Mouse (Mus musculus) 3T3-L1 (cell line): ENCODE measurements around the gene Klk8.

ENCODE experiments used
- DNase-seq: peaks from one replicate; pipeline ENCODE4 v3.0.0-alpha.2; 2015; ENCODE audit warnings: low read depth, low spot score

Gene Klk8

DNA sequence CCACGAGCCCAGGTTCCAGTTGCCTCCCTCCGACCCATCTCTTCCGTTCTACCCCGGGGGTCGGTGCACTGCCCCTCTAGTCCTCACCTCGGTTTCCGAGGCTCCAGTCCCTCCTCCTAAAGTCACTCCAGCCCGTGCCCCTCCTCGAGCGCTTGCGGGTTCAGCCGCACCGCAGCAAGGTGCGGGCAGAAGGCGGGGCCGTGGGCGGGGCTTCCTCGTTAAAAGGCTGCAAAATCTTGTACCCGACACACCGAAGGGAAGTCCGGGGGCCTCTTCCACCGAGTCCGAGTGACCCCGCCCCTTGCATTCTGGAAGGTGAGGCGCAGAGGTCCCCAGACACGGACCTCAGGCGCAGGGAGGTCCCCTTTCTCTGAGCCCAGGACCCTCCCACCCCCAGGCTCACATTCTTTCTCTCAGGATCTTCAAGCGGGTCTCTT lies at the start of gene Klk8:
Gene Klk8 (plus strand): TSS at position 245 of the 437 bp plus-strand sequence.
- no peak for DNase-seq

DNA sequence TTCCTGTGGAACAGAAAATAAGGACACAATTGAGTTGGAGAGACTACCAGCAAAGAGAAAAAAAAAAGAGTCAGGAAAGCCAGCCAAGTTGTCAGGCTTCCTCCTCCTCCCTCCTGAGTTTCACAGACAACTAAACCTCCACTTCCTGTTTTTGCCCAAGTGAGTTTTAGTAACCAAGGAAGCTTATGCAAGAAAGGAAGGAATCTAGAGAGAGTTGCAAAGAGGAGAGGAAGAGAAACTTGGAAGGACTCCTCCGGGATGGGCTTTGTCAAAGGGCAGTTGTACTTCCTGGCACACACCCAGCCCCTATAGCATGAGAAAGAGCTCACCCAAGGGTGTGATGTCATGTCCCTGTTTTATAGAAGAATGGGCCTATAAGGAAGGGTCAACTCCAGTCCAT lies 49.6 kb upstream of the Klk8 start:
- DNase-seq, result peak; percentile 16

DNA sequence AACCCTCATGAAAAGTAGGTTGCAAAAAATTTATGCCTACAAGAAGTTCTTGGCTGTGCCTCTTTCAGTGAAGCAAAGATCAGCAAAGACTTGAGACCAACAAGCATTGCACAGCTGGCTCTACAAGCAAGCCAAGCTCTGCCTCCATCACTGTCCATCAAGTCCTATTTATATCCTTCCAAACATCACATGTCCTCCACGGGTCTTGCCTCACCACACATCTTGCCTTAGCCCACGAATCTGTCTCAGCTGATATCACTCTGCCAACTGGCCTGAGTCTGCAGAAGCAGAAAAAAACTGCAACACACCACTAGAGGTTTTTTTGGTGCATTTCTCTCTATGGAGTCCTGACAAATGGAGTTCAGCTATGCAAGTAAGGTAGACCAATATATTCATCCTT lies 44.6 kb upstream of the Klk8 start:
- peak; percentile 17 for DNase-seq

DNA sequence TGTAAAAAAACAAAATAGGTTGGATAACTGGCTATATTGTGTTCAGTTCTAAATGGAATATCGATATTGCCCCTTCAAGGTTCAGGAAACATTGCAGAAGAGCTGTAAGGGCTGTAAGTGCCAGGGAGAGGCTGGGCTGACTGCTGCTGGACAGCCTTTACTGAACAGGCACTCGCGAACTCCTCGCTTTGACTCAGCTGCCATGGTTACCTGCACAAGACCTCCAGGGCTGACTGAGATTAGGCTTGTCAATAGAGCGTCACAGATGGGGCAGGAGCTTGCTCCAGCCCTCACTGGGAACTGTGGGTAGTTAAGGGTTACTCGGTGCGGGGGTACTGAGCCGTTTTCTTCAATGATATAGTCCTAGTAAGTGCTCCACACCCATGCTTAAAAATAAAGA lies 30.9 kb upstream of the Klk8 start:
- no peak for DNase-seq

DNA sequence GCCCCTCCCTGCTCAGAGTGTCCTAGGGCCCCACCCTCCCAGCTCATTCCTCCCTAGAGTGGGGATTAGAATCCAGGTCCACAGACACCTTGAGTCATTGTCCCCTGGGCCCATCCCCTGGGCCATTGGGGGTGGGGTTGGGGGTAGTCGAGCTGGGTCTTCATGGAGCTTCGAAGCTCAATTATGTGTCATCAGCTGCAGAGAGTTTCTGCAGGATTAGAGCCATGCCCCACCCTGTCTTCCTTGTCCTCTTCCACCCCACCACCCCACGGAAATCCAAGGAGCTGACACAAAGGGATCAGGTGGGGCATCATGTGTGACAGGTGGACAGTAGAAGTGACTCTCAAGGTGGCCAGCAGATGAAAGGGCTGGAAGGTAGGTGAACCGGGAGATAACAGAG lies 28.8 kb upstream of the Klk8 start, which contains the start of gene Klk12:
Gene Klk12 (plus strand): TSS at position 301 of the 400 bp plus-strand sequence.
- DNase-seq, result no peak

DNA sequence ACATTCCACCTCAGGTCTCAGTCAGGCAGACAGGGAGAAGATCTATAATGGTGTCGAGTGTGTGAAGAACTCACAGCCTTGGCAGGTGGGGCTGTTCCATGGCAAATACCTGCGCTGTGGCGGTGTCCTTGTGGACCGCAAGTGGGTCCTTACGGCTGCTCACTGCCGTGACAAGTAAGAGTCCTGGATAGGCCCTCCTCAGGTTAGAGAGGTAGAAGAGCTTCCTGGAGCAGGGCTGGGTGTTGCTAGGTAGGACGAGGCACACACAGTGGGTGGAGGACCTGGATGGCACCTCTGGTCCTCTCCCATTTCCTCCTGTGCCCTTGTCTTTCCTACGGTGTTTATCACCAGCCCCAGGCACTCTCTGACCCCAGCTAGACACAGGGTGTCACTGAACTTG lies 27.7 kb upstream of the Klk8 start:
- DNase-seq, result no peak

DNA sequence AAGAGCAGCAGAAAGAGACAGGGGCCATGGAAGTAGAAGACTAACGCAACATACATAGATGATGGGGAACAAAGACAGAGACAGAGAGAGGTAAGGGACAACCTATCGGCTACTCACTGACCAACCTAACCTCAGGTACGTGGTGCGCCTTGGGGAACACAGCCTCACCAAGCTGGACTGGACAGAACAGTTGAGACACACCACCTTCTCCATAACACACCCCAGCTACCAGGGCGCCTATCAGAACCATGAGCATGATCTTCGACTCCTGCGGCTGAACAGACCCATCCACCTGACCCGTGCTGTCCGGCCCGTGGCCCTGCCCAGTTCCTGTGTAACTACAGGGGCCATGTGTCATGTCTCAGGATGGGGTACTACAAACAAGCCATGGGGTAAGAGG lies 26.7 kb upstream of the Klk8 start:
- DNase-seq, result no peak

DNA sequence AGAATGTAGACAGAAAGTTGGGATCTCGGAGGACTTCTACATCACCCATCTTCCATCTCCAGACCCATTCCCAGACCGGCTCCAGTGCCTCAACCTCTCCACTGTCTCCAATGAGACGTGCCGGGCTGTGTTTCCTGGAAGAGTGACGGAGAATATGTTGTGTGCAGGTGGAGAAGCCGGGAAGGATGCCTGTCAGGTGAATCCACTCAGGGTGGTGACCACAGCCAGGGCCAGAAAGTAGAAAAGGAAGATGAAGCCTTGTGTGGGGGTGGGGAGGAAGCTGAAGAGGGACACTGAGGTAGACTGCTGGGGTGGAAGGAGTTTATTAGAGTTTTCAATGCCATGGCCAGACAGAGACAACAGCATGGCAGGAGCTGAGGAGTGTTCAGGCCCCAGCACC lies 25.5 kb upstream of the Klk8 start:
- DNase-seq, result no peak

DNA sequence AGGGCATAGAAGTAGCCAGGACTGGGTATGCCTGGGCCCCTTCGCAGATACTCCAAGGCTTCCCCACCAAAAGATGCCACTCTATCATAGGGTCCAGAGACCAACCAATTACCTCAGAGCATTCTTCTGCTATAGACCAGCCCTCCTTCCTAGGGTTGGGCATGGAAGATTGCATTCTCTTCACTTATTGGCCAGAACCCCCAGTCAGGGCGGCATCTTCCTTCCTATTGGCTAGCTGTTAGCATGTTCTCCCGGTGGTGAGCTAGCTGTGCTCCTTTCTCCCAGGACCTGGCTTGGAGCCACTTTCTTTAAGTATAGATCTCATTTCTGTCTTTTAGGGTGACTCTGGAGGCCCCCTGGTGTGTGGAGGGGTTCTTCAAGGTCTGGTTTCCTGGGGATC lies 24.5 kb upstream of the Klk8 start:
- no peak for DNase-seq

DNA sequence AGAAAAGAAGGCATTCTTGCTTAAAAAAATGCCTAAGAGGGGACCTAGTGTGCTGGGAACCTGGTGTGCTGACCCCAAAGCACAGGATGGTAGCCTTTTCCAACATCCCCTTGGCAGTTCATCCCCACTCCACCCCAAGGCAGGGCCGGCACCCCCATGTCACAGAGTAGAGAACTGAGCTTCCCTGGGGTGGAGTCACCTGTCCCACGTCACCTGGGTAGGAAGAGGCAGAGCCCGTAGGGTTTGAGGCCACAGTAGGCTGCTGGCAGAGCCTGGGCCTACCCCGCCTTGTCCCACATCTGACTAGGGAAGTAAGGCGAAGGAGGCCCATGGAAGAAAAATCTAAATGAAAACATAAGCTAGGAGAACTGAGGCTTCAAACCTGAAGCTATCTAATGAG lies 23.0 kb upstream of the Klk8 start, which contains the start of gene Klk11:
Gene Klk11 (plus strand): TSS at position 241 of the 400 bp plus-strand sequence.
- no peak for DNase-seq

DNA sequence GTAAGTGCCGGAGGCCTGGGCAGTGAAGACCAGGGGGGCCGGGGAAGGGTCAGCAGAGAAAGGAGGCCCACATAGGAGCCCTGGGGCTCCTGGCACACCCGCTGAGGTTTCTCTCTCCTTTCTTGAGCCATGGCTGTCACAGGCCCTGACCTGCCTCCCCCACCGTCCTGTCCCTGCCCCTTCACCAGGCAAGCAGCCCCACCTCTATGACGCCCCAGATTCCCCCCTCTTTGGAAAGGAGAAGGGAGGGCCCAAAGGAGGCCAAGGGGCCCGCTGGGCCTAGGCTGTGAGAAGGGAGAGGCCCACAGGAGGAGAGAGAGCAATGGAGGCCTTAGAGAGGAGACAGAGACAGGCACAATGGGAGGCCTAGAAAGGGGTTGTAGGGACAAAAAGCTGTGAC lies 22.6 kb upstream of the Klk8 start:
- DNase-seq, result no peak

DNA sequence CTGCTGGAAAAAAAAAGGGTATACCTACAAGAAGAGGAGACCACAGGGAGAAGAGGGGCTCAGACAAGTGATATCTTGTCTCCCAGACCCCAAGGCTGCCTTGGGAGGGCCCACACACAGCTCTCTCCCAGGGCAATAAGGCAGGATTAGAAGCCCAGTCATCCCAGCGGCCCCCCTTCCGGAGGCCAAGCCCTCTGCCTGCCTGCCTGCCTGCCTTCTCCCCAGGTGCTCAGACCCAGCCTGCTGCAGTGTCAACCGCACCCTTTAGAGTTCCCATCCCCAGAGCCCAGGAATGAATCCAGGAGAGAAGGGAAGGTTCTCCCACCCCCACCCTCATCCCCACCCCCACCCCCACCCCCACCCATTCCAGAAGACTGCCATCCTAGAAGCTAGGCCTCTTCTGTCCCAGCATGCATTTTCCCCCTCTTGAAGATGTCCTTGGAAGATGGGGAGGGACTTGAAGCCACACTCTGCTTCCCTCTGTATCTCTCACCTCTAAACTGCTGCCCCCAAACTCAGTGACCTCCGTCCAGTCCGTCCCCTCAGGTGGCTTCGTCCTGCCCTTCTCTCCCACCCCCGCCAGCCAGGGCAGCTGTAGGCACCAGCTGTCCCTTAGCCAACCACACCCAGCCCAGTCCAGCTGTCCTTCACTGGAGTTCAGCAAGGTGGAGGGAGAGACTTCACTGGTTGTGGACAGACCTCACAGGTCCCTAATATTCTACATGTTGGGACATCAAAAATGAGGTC lies 21.9 kb upstream of the Klk8 start:
- no peak for DNase-seq

DNA sequence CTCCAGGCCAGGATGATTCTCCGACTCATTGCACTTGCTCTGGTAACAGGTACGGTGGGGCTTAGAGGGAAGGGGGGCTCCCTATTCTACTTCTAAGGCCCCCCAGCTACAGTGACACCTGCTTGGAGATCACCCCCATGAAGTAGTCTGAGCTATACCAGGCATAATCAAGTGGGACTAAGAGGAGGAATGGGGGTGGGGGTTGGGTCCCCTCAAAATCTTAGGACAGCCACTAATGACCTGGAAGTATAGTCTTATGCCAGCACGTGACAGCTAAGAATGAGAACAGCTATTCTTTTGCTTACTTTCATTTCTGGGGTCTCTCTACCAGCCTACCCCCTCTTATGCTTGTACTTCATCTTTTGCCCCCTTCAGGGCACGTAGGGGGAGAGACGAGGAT lies 20.9 kb upstream of the Klk8 start:
- no peak for DNase-seq

DNA sequence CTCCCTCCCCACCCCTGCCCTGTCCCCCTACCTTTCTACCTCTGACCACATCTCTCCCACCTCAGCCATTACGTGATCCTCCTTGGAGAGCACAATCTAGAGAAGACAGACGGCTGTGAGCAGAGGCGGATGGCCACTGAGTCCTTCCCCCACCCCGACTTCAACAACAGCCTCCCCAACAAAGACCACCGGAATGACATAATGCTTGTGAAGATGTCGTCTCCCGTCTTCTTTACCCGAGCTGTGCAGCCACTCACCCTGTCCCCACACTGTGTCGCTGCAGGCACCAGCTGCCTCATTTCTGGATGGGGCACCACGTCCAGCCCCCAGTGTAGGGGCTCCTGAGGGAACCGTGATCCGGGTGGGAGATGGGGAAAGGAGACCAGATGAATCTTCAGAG lies 20.0 kb upstream of the Klk8 start:
- DNase-seq, result no peak

DNA sequence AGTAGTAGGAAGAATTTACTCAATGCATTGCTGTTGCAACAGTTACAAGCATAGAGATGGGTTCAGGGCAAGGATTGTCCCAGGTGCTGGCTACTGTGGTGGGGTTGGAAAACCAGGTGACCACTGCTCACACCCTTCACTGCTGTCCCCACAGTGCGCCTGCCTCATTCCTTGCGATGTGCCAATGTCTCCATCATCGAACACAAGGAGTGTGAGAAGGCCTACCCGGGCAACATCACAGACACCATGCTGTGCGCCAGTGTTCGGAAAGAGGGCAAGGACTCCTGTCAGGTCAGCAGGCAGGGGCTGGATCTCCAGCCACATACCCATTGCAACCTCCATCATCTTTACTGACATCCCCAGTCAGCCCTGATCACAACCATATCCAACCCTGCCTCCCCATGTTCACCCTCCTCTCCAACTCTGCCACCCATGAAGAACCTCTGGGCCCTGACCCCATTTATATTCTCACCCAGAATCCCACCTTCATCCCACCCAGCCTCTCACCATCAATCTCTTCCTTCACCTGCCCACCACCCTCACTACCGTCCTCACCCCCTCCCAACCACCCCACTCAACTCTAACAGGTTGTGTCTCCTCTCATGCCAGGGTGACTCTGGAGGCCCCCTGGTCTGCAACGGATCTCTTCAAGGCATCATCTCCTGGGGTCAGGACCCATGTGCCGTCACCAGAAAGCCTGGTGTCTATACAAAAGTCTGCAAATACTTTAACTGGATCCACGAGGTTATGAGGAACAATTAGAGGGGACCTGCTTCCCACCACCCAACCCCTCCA lies 19.0 kb upstream of the Klk8 start:
- DNase-seq, result no peak

DNA sequence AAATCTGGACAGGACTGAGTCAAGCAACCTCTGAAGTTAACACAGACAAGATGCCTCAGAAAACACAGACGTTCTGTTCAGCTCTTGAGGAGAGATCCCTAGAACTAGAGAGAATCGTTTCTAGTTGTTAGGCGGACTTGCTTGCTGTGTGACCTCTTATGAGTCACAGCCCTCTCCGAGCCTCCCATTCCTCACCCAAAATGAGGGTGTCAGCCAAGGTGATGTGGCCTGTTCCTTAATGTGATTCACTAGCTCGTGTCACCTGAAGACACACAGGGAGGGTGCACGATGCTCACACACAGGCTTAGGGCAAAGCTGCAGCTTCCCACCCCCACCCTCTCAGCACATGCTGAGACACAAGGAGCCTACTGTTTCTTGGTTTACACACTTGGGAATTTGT lies 17.1 kb upstream of the Klk8 start:
- DNase-seq, result peak; percentile 45

DNA sequence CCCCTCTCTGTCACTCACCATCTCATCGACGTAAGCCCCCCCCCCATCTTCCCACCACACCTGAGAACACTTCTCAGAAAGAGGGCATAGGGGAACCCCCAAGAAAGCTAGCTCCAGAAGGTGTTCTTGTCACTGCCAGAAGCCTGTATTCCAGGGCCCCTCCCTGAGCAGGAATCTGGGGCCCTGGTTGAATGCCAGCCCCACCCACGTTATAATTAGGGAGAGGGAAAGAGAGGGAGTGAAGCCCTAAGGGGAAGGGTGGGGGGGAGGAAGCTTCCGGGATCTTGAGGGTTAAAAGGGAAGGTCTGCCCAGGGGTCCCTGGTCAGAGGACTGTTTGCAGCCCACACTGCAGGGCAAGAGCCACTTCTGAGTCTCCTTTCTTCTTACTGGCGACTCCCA lies 16.6 kb upstream of the Klk8 start, which contains the start of gene Klk10:
Gene Klk10 (plus strand): TSS at position 290 of the 400 bp plus-strand sequence.
- peak; percentile 49 for DNase-seq

DNA sequence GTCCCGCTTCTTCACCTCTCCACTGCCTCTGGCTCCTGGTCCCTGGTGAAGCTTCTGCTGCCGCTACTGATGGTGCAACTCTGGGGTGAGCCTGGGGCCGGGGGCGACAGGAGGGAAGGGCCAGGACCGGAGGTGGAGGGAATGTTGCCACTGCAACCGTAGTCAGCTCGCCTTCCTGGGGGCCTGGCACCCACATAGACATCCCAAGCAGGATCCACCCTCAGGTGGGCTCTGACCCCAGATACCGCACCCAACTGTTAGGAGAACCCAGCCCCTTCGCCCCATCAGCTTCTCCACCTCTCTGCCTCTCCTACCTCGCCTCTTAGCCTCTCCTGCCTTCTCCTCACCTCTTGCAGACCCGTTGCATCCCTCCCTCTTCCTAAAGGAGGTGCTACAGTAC lies 15.8 kb upstream of the Klk8 start:
- DNase-seq, result no peak

DNA sequence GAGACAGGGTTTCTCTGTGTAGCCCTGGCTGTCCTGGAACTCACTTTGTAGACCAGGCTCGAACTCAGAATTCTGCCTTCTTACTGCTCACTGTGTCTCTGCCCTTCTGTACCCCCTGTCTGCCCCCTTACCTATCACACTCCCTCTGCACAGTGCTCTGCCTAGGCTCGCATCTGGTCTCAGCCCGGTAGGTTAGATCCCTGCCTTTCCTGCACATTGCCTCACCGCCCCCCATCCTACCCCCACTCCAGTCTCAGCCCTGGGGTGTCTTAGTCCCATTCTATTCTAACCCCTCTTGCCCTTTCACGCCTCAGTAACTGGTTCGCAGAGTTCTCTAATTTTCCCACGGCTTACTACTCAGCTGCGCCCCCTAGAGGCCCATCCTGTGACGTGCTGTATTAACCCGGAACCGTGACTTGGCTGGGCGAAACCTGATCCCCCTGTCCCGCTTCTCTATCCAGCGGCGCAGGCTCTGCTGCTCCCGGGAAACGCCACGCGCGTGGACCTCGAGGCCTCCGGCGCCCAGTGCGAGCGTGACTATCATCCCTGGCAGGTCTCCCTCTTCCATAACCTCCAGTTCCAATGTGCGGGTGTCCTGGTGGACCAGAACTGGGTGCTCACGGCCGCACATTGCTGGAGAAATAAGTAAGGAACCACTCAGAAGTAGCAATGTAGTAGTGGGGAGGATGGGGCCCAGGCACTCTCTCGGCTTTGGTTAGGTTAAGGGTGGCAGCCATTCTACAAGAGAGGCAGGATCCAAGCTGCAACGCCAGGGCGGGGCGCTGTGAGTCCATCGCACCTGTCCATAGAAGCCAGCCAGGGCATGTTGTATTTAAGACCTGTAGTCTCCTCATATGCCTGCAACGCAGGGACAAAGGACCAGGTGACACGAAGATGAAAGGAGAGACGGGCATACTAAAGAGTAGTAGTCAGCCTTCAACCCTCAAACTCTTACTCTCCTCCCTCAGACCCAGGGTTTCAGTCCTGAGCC lies 14.8 kb upstream of the Klk8 start:
- DNase-seq, result no peak

DNA sequence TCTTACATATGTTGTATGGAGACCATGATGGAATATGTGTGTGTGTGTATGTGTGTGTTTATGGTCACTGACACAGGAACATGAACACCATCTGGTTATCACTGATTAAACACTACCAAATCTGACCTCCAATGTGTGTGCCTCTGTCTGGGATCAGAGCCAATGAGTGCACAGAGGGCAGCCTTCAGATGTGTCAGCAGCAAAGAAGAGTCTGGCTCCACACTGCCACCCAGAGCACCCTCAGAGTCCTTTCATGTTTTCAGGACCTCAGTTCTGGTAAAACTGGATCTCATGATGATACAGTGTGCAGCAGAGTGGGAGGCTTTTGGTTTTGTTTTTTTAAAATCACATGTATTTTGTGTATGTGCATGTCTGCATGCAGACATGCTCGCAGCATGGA lies 12.1 kb upstream of the Klk8 start:
- DNase-seq, result peak; percentile 83

DNA sequence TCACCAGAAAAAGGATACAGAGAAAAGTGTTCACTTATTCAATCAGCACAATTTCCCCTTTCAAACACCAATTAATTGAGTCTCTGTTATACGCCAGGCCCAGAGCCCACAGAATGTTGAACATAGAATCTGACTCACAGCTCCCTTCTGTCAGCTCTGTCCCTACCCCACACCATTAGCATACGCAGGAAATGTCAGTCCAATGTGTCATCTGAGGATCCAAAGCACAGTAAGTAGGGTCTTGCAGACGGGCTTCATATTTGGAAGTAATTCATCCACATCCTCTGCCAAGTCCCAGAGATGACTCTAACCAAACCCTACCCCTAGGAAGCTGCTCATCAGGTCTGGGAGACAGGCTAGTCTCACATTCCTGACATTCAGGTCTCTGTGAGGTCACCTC lies 9.3 kb upstream of the Klk8 start:
- DNase-seq, result peak; percentile 84

DNA sequence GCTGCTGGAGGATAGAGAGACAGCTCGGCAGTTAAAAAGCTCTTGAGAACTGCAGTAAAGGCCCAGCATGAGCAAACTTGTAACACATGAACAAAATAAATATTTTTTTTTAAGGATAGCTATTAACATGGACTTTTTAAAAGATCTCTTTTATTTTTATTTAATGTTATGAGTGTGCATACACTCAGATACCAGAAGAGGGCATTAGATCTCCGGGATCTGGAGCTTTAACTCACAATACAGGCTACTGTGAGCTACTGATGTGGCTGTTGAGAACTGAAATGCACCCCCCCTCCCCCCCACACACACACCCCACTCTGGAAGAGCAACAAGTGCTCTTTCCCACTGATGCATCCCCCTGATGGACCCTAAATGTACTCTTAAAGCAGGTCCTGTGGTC lies 8.1 kb upstream of the Klk8 start:
- peak; percentile 44 for DNase-seq
